Mouse (Mus musculus) splenic B cell, adult 2 months (primary cell): ENCODE results near the gene Ccdc7a.
"Not testable (repeated sequence)": the region's sequence is repeated elsewhere in the genome, so short reads cannot be mapped to it uniquely, and the experiment has no call there.

Experiments used
- DNase-seq: peaks from one replicate; pipeline ENCODE4 v3.0.0-alpha.2; 2011; ENCODE audit warnings: low read depth, low spot score
- H3K27me3 ChIP-seq: 2 replicates; pipeline ENCODE4 v1.6.1; 2012; ENCODE audit warnings: mild to moderate bottlenecking, low read length, moderate library complexity, mixed read lengths; ENCODE audit not compliant: control insufficient read depth, poor library complexity, insufficient read depth, severe bottlenecking
- H3K36me3 ChIP-seq: 2 replicates; pipeline ENCODE4 v1.6.1; 2012; ENCODE audit warnings: mild to moderate bottlenecking, low read length, moderate library complexity, mixed read lengths; ENCODE audit not compliant: control insufficient read depth, poor library complexity, insufficient read depth, severe bottlenecking

The Ccdc7a gene

DNA sequence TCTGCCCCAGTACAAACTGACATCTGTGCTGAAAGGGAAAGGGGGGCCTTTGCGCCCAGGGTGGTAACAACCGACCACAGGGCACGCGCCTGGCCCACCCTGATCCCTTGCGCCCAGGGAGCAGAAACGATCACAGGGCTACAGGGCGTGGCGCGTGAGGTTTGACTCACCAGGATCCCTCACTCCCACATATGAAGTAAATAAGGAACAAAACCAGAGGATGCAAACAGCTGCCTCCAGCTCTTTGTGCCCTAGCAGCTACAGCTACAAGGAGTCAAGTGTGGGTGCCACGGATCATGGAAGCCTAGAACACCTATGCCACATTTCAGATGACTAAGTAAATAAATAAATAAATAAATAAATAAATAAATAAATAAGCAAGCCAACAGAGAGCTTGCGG, at the start of gene Ccdc7a:
Gene Ccdc7a (minus strand): TSS at position 101 of the 400 bp plus-strand sequence.
- not testable (repeated sequence) for H3K36me3 ChIP-seq, H3K27me3 ChIP-seq, DNase-seq

- not testable (repeated sequence) for H3K36me3 ChIP-seq, H3K27me3 ChIP-seq, DNase-seq
These were observed 1.5 kb upstream of the Ccdc7a start, which contains the start of gene Ccdc7b for GRCm38 (mm10) chr8:129066834-129067233. TSS of gene Ccdc7b (plus strand) at chr8:129067134.

- Histone ChIP-seq H3K36me3 (no peaks in the 10 kb centered on the region), H3K27me3 (no peaks in the 10 kb centered on the region)
- no peak for DNase-seq
These were observed 73.9 kb downstream of the Ccdc7a start for GRCm38 (mm10) chr8:128991389-128991788.

DNA sequence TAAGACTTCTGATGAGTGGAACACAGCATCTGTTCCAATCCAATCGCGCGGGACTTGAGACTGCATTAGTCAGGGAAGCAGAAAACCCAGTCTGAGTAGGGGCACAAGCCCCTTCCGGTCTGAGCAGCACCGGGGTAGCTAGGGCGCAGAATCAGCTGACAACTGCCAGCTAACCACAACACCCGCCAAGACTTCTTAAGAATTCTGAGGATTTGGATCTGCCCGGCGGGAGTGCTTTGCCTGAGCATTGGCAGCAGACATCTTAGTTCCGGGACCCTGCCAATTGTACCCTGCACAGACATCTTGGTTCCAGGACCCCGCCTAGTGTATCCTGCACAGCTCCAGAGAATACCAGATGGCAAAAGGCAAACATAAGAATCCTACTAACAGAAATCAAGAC, 116.4 kb downstream of the Ccdc7a start:
- not testable (repeated sequence) for DNase-seq, H3K27me3 ChIP-seq, H3K36me3 ChIP-seq

GRCm38 (mm10) chr8:128941022-128941641, 124.2 kb downstream of the Ccdc7a start:
- not testable (repeated sequence) for H3K27me3 ChIP-seq, H3K36me3 ChIP-seq, DNase-seq

DNA sequence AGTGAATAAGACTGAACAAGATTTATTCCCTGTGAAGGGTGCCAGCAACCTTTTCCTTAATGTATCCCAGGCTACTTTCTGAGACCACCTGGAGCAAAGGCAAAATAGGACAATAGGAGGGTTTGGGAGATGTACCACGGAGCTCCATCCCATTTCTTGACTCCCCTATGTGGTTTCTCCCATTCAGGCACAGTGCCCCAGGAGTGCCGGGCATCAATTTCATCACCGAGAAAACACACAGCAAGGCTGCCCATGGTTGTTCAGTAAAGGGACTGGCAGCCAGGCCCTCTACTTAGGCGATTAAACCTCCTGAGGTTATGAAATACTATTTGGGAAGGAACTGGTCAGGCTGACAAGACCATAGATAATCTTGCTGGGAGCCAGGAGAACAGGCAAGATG, 131.9 kb downstream of the Ccdc7a start:
- no peaks in the 10 kb centered on the region for H3K27me3 ChIP-seq
- DNase-seq, result no peak
- no peaks in the 10 kb centered on the region for H3K36me3 ChIP-seq

DNA sequence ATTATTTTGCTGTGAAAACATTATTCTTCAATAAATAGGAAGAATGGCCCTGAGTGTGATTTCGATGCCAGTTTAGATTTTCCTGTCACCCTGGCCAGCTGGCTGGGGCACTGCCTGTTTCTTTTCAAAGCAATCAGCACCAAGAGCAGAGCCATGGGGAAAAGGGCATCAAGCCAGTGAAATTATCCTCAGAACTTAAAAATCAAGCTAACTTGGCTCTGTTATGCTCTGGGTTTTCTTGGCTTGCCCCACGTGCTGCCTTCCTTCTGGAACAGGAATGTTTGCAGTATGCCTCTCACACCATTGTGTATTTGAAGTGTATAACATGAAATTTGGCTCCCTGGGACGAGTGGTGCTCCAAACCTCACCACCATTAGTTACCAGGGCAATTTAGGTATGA, 182.6 kb downstream of the Ccdc7a start:
- DNase-seq, result no peak
- H3K27me3 ChIP-seq, result no peaks in the 10 kb centered on the region

DNA sequence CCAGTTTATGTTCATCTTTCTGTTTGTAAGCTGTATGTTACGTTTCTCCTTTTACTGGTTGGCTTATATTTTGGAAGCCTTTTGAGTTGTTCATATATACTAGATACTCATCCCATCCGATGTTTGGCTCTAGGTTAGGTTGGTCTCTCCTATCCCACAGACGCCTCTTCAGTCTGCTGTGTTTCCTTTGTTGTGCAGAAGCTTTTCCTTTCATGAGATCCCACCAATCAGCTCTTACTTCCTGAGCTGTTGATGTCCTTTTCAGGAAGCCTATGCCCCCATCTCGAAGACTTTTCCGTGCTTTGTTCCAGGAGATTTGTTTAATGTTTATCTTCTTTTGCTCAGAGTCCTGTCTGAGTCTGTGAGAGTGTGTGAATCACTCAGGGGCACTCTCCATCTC, 221.6 kb downstream of the Ccdc7a start:
- Histone ChIP-seq H3K27me3 (no peaks in the 10 kb centered on the region), H3K36me3 (no peaks in the 10 kb centered on the region)
- DNase-seq, result no peak

More for the DNA sequence above, 182.6 kb downstream of the Ccdc7a start:
- no peaks in the 10 kb centered on the region for H3K36me3 ChIP-seq

DNA sequence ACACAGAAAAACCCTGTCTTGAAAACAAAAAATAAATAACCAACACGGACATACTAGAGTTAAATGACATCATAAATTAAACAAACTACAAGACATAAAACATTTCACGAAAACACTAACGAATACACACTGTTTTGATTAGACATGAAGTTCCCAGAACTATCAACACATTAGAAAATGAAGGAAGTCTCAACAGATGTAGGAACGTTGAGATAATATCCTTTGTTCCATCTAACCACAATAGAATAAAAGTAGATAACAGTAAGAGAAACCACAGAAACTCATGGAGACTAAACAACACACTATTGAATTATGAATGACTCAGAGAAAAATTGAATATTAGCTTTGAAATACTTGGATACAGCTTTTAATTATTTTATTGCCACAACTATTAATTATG, 252.8 kb downstream of the Ccdc7a start:
- DNase-seq, result no peak
- H3K27me3 ChIP-seq, result no peaks in the 10 kb centered on the region
- H3K36me3 ChIP-seq, result no peaks in the 10 kb centered on the region

GRCm38 (mm10) chr8:128798594-128798993, 266.7 kb downstream of the Ccdc7a start, which contains the start of gene Gm3952:
TSS of gene Gm3952 (minus strand) at chr8:128798694.
- H3K27me3 ChIP-seq, result no peaks in the 10 kb centered on the region
- no peak for DNase-seq

DNA sequence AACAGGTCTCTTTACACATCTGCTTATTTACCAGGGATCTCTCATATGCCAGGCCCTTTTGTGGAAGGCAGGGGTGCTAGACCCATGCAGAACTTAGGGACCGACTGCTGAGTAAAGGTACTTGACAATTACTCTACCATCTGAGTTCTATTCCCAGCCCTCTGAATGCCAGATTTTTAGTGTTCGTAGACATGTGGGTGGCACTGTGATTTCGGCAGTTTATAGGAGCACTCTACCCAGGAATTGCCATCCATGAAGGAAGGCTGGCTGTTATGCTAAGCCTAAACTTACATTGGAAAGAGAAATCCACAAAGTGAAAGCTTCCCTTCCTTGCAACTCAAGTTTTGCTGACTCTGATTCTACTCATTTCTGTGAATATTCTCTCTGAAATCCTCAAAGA, 329.6 kb downstream of the Ccdc7a start:
- no peaks in the 10 kb centered on the region for H3K27me3 ChIP-seq
- DNase-seq, result no peak
- H3K36me3 ChIP-seq, result peaks cover 1% of the 10 kb centered on the region; the same call in 1 of the 2 replicates

More at GRCm38 (mm10) chr8:128798594-128798993, 266.7 kb downstream of the Ccdc7a start, which contains the start of gene Gm3952:
- H3K36me3 ChIP-seq, result no peaks in the 10 kb centered on the region

GRCm38 (mm10) chr8:128734118-128734517, 331.2 kb downstream of the Ccdc7a start:
- Histone ChIP-seq H3K36me3 (peaks cover 4% of the 10 kb centered on the region; the same call in 1 of the 2 replicates), H3K27me3 (no peaks in the 10 kb centered on the region)

GRCm38 (mm10) chr8:128732254-128732653, 333.1 kb downstream of the Ccdc7a start:
- H3K36me3 ChIP-seq, result peaks cover 4% of the 10 kb centered on the region; the same call in 1 of the 2 replicates
- no peaks in the 10 kb centered on the region; the same call in 1 of the 2 replicates for H3K27me3 ChIP-seq
- no peak for DNase-seq

More at GRCm38 (mm10) chr8:128734118-128734517, 331.2 kb downstream of the Ccdc7a start:
- no peak for DNase-seq

DNA sequence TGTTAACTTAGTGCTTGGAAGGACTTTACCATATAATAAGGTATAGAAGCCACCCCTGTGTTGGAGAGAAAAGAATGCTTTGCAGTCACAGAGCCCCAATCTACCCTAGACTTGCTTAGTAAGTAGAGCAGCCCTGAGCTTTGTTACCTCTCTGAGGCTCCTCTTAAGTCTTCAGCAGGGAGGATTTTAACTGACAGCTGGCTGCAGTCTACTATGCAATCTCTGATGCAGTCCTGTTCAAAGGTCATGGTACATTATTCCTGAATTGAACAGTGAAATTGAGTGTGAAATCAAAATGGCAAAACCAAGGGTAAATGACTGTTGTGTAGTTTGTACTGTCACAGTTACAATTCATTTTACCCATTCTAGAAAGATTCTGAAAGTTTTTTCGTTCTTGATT, 338.1 kb downstream of the Ccdc7a start:
- Histone ChIP-seq H3K27me3 (no peaks in the 10 kb centered on the region; the same call in 1 of the 2 replicates), H3K36me3 (peaks cover 5% of the 10 kb centered on the region; the same call in 1 of the 2 replicates)
- no peak for DNase-seq

- Histone ChIP-seq H3K36me3 (peaks cover 6% of the 10 kb centered on the region; the same call in 1 of the 2 replicates), H3K27me3 (no peaks in the 10 kb centered on the region; the same call in 1 of the 2 replicates)
- DNase-seq, result peak; percentile 4
These were observed 340.5 kb downstream of the Ccdc7a start for GRCm38 (mm10) chr8:128724819-128725218.
